Mouse (Mus musculus): ENCODE measurements around the gene Lcn10.
"Not testable (repeated sequence)": the region's sequence is repeated elsewhere in the genome, so short reads cannot be mapped to it uniquely, and the experiment has no call there.

Gene Lcn10

GRCm38 (mm10) chr2:25682426-25682825 is at the start of gene Lcn10:
Gene Lcn10, plus strand, starts transcription at chr2:25682726.
- DNase-seq = no peak

GRCm38 (mm10) chr2:25633616-25634015 is 48.9 kb upstream of the Lcn10 start:
- no peak for DNase-seq

GRCm38 (mm10) chr2:25634046-25634445 is 48.5 kb upstream of the Lcn10 start:
- DNase-seq = no peak

- DNase-seq = peak; percentile 32
These were observed 42.6 kb upstream of the Lcn10 start for GRCm38 (mm10) chr2:25639890-25640289.

- DNase-seq = no peak
These were observed 29.6 kb upstream of the Lcn10 start, which contains the start of gene Lcn8 for GRCm38 (mm10) chr2:25652902-25653301. Gene Lcn8, plus strand, starts transcription at chr2:25653120.

- peak; percentile 8 for DNase-seq
These were observed 28.0 kb upstream of the Lcn10 start for GRCm38 (mm10) chr2:25654502-25654901.

- no peak for DNase-seq
These were observed 25.8 kb upstream of the Lcn10 start for GRCm38 (mm10) chr2:25656691-25657090.

- DNase-seq = no peak
These were observed 25.3 kb upstream of the Lcn10 start for GRCm38 (mm10) chr2:25657246-25657645.

- no peak for DNase-seq
These were observed 24.9 kb upstream of the Lcn10 start, which contains the start of gene Lcn5 for GRCm38 (mm10) chr2:25657652-25658051. Gene Lcn5, plus strand, starts transcription at chr2:25657952.

GRCm38 (mm10) chr2:25660279-25660678 is 22.2 kb upstream of the Lcn10 start:
- no peak for DNase-seq

GRCm38 (mm10) chr2:25661245-25661970 is 21.1 kb upstream of the Lcn10 start:
- DNase-seq = no peak

- peak; percentile 50 for DNase-seq
These were observed 19.0 kb upstream of the Lcn10 start for GRCm38 (mm10) chr2:25663511-25663910.

GRCm38 (mm10) chr2:25664125-25664524 is 18.4 kb upstream of the Lcn10 start:
- no peak for DNase-seq

GRCm38 (mm10) chr2:25666516-25666915 is 16.0 kb upstream of the Lcn10 start:
- no peak for DNase-seq

- no peak for DNase-seq
These were observed 6.0 kb upstream of the Lcn10 start, which contains the start of gene Lcn6 for GRCm38 (mm10) chr2:25676486-25676885. Gene Lcn6, plus strand, starts transcription at chr2:25676786.

GRCm38 (mm10) chr2:25679559-25679958 is 3.0 kb upstream of the Lcn10 start:
- DNase-seq = no peak

- DNase-seq = no peak
These were observed 4.4 kb downstream of the Lcn10 start for GRCm38 (mm10) chr2:25686941-25687340.

GRCm38 (mm10) chr2:25694605-25695004 is 12.1 kb downstream of the Lcn10 start:
- peak; percentile 42 for DNase-seq

GRCm38 (mm10) chr2:25696951-25697350 is 14.4 kb downstream of the Lcn10 start:
- DNase-seq = no peak

GRCm38 (mm10) chr2:25698696-25699095 is 16.2 kb downstream of the Lcn10 start:
- no peak for DNase-seq

GRCm38 (mm10) chr2:25699743-25700142 is 17.2 kb downstream of the Lcn10 start, which contains the start of gene Obp2a:
Gene Obp2a, plus strand, starts transcription at chr2:25700043.
- not testable (repeated sequence) for DNase-seq

- no peak for DNase-seq
These were observed 18.5 kb downstream of the Lcn10 start for GRCm38 (mm10) chr2:25701001-25701400.

- no peak for DNase-seq
These were observed 21.2 kb downstream of the Lcn10 start for GRCm38 (mm10) chr2:25703706-25704105.

- DNase-seq = peak; percentile 81
These were observed 24.3 kb downstream of the Lcn10 start, which contains the start of gene Bmyc for GRCm38 (mm10) chr2:25706643-25707481. Gene Bmyc, plus strand, starts transcription at chr2:25706739.
